ENCODE assay signal across 11 mouse cellular contexts in genomic region chr9:121666957-121667630, GRCm38 (mm10). TPM values are rescaled to one million over a fixed set of nuclear protein-coding genes. Genes with fewer than 3 reads are reported as not detected.
DNase-seq lines count a peak whose midpoint lies in the region; ATAC-seq lines count a peak whose summit lies in the region.
"Had no signal": no experiment of that assay in that cellular context is flagged by ENCODE, and none has a peak within 500 bp of the region (broad histone marks: within the 10 kb centered on the region; RNA-seq: fewer than 3 reads in every experiment).

No protein-coding gene starts in this region.

- no peaks in the 10 kb centered on the region for H3K27me3 ChIP-seq in embryonic facial prominence, embryonic 11.5 days (ENCODE audit: control insufficient read depth, insufficient read depth, low read length)
- peaks cover 50% of the 10 kb centered on the region for H3K27me3 ChIP-seq in embryonic facial prominence, embryonic 10.5 days (replicated peaks; ENCODE audit: low read depth, poor library complexity, severe bottlenecking)
- H3K27me3 ChIP-seq in midbrain, embryonic 11.5 days (ENCODE audit: control insufficient read depth, insufficient read depth, low read length) = peaks cover 6% of the 10 kb centered on the region
- H3K27me3 ChIP-seq in midbrain, embryonic 16.5 days (ENCODE audit: control insufficient read depth, insufficient read depth, low read depth, low read length) = peaks cover 3% of the 10 kb centered on the region
- 0 out of 2 replicates have a peak, but pooled peaks cover 8% of the 10 kb centered on the region for H3K27me3 ChIP-seq in hindbrain, embryonic 14.5 days (ENCODE audit: control insufficient read depth, insufficient read depth, low read length)

- no peak overlapping the region for H3K27ac ChIP-seq in embryonic facial prominence, embryonic 11.5 days (replicated peaks; ENCODE audit: low read depth, low read length)
- H3K27ac ChIP-seq in embryonic facial prominence, embryonic 10.5 days (replicated peaks) = no peak overlapping the region
- H3K27ac ChIP-seq in midbrain, embryonic 11.5 days (ENCODE audit: low read depth, low read length) = no peak overlapping the region
- no peak overlapping the region for H3K27ac ChIP-seq in midbrain, embryonic 16.5 days (ENCODE audit: low read length)
- no peak overlapping the region for H3K27ac ChIP-seq in hindbrain, embryonic 14.5 days
- H3K27ac ChIP-seq: liver, embryonic 12.5 days had no signal

- intact Hi-C loops in gastrocnemius, postnatal 14 days (cut with DNase I; ENCODE audit: low total_unique reads) = no loop called here

- DNase-seq in embryonic facial prominence, embryonic 11.5 days (ENCODE audit: low spot score) = no peak
- DNase-seq in embryonic facial prominence, embryonic 10.5 days (ENCODE audit: low spot score) = no peak
- peak; percentile 77 for DNase-seq in midbrain, embryonic 11.5 days (ENCODE audit: low spot score, missing footprints)
- DNase-seq in hindbrain, embryonic 14.5 days (ENCODE audit: low spot score) = peak; percentile 50
- DNase-seq in right cerebral cortex, postnatal 14 days = peak; percentile 60
- no peak for DNase-seq in gastrocnemius, postnatal 14 days
- no peak for DNase-seq in thymus, postnatal 36 days
- DNase-seq: kidney, adult 9 months had no signal

- 0 out of 2 replicates have a peak, but pooled peaks have one; percentile 4 for ATAC-seq in embryonic facial prominence, embryonic 11.5 days (replicated peaks; ENCODE audit: insufficient number of reproducible peaks, low FRiP score, low TSS enrichment, low read depth)
- ATAC-seq in midbrain, embryonic 11.5 days (ENCODE audit: low FRiP score) = no peak
- no peak for ATAC-seq in midbrain, embryonic 16.5 days
- ATAC-seq in hindbrain, embryonic 14.5 days (ENCODE audit: low FRiP score) = no peak
- ATAC-seq: liver, embryonic 12.5 days had no signal

- no peak overlapping the region for H3K4me2 ChIP-seq in embryonic facial prominence, embryonic 11.5 days (ENCODE audit: low read depth, low read length)
- no peak overlapping the region for H3K4me2 ChIP-seq in midbrain, embryonic 11.5 days
- H3K4me2 ChIP-seq in midbrain, embryonic 16.5 days (ENCODE audit: low read length) = no peak overlapping the region
- H3K4me2 ChIP-seq in hindbrain, embryonic 14.5 days (replicated peaks) = no peak overlapping the region
- H3K4me2 ChIP-seq: heart, embryonic 11.5 days; liver, embryonic 12.5 days had no signal

- no peaks in the 10 kb centered on the region for H3K9me3 ChIP-seq in embryonic facial prominence, embryonic 11.5 days (replicated peaks; ENCODE audit: control insufficient read depth, low read length)
- H3K9me3 ChIP-seq in embryonic facial prominence, embryonic 10.5 days = no peaks in the 10 kb centered on the region
- H3K9me3 ChIP-seq in midbrain, embryonic 11.5 days (ENCODE audit: control insufficient read depth, low read length) = no peaks in the 10 kb centered on the region
- H3K9me3 ChIP-seq in midbrain, embryonic 16.5 days (replicated peaks; ENCODE audit: control insufficient read depth, low read length, poor library complexity, severe bottlenecking) = no peaks in the 10 kb centered on the region
- H3K9me3 ChIP-seq in hindbrain, embryonic 14.5 days (ENCODE audit: control insufficient read depth, low read length) = no peaks in the 10 kb centered on the region
- H3K9me3 ChIP-seq: liver, embryonic 12.5 days had no signal

- H3K4me3 ChIP-seq in embryonic facial prominence, embryonic 11.5 days (ENCODE audit: low read depth, low read length) = no peak overlapping the region
- H3K4me3 ChIP-seq in embryonic facial prominence, embryonic 10.5 days = no peak overlapping the region
- no peak overlapping the region for H3K4me3 ChIP-seq in midbrain, embryonic 11.5 days (ENCODE audit: low read depth, low read length)
- no peak overlapping the region for H3K4me3 ChIP-seq in midbrain, embryonic 16.5 days (ENCODE audit: low read depth, low read length)
- H3K4me3 ChIP-seq in hindbrain, embryonic 14.5 days (replicated peaks; ENCODE audit: low read length) = no peak overlapping the region
- H3K4me3 ChIP-seq: liver, embryonic 12.5 days had no signal

- no peaks in the 10 kb centered on the region for H3K4me1 ChIP-seq in embryonic facial prominence, embryonic 11.5 days (ENCODE audit: control insufficient read depth, insufficient read depth, low read length)
- peaks cover 45% of the 10 kb centered on the region for H3K4me1 ChIP-seq in embryonic facial prominence, embryonic 10.5 days
- H3K4me1 ChIP-seq in midbrain, embryonic 11.5 days (ENCODE audit: control insufficient read depth, insufficient read depth, low read length) = peaks cover 18% of the 10 kb centered on the region
- H3K4me1 ChIP-seq in midbrain, embryonic 16.5 days (ENCODE audit: control insufficient read depth, insufficient read depth, low read length) = peaks cover 6% of the 10 kb centered on the region
- H3K4me1 ChIP-seq in hindbrain, embryonic 14.5 days (replicated peaks; ENCODE audit: control insufficient read depth, insufficient read depth, low read length) = peaks cover 12% of the 10 kb centered on the region; the same call in 1 of the 2 replicates

- H3K36me3 ChIP-seq in embryonic facial prominence, embryonic 11.5 days (replicated peaks; ENCODE audit: control insufficient read depth, insufficient read depth, low read depth, low read length) = no peaks in the 10 kb centered on the region
- no peaks in the 10 kb centered on the region for H3K36me3 ChIP-seq in embryonic facial prominence, embryonic 10.5 days (replicated peaks)
- no peaks in the 10 kb centered on the region for H3K36me3 ChIP-seq in midbrain, embryonic 11.5 days (ENCODE audit: control insufficient read depth, insufficient read depth, low read length)
- no peaks in the 10 kb centered on the region for H3K36me3 ChIP-seq in midbrain, embryonic 16.5 days (ENCODE audit: control insufficient read depth, insufficient read depth, low read length)
- H3K36me3 ChIP-seq in hindbrain, embryonic 14.5 days (replicated peaks; ENCODE audit: control insufficient read depth, insufficient read depth) = no peaks in the 10 kb centered on the region
- H3K36me3 ChIP-seq: liver, embryonic 12.5 days had no signal

- 71% methylated on average over 16 of the region's 16 CpGs for WGBS in embryonic facial prominence, embryonic 11.5 days
- WGBS in embryonic facial prominence, embryonic 10.5 days = 78% methylated on average over 16 of the region's 16 CpGs
- WGBS in midbrain, embryonic 11.5 days = 76% methylated on average over 16 of the region's 16 CpGs
- 70% methylated on average over 16 of the region's 16 CpGs for WGBS in midbrain, embryonic 16.5 days
- WGBS in hindbrain, embryonic 14.5 days = 40% methylated on average over 16 of the region's 16 CpGs

- no peak overlapping the region for H3K9ac ChIP-seq in embryonic facial prominence, embryonic 11.5 days (replicated peaks; ENCODE audit: low read length)
- H3K9ac ChIP-seq in midbrain, embryonic 11.5 days (ENCODE audit: low read length) = no peak overlapping the region
- no peak overlapping the region for H3K9ac ChIP-seq in midbrain, embryonic 16.5 days (ENCODE audit: low read depth, low read length)
- no peak overlapping the region for H3K9ac ChIP-seq in hindbrain, embryonic 14.5 days
- H3K9ac ChIP-seq: liver, embryonic 12.5 days had no signal

RNA-seq across cellular contexts. Expression of gene Vipr1, which starts 24.6 kb away (rescaled TPM):
- 0.08 and 0.57 TPM in 2 replicates for polyA plus RNA-seq in embryonic facial prominence, embryonic 11.5 days (2014; fragmentation: Nextera tagmentation; extraction: Ambion mirVana)
- polyA plus RNA-seq in embryonic facial prominence, embryonic 10.5 days (2016; fragmentation: Nextera tagmentation; extraction: Ambion mirVana) = 0.16 and 0.33 TPM in 2 replicates
- polyA plus RNA-seq in midbrain, embryonic 11.5 days (2014; fragmentation: Nextera tagmentation; extraction: Ambion mirVana) = 0.41 and 0.44 TPM in 2 replicates
- 0.15 and 0.53 TPM in 2 replicates for polyA plus RNA-seq in midbrain, embryonic 16.5 days (2015; fragmentation: Nextera tagmentation; extraction: Ambion mirVana)
- 0.40 and 0.59 TPM in 2 replicates for polyA plus RNA-seq in hindbrain, embryonic 14.5 days (2014; fragmentation: Nextera tagmentation; extraction: Ambion mirVana)
- total RNA-seq in gastrocnemius, postnatal 14 days (2021) = 1 to 10 TPM; 1.1 to 1.2 TPM

RNA-seq across cellular contexts. Expression of gene Lyzl4, which starts 25.2 kb away (rescaled TPM):
- not detected in 2 replicates for polyA plus RNA-seq in embryonic facial prominence, embryonic 11.5 days (2014; fragmentation: Nextera tagmentation; extraction: Ambion mirVana)
- not detected in 2 replicates for polyA plus RNA-seq in embryonic facial prominence, embryonic 10.5 days (2016; fragmentation: Nextera tagmentation; extraction: Ambion mirVana)
- 0.22 TPM in 1 of 2 replicates, not detected in the other for polyA plus RNA-seq in midbrain, embryonic 11.5 days (2014; fragmentation: Nextera tagmentation; extraction: Ambion mirVana)
- not detected in 2 replicates for polyA plus RNA-seq in midbrain, embryonic 16.5 days (2015; fragmentation: Nextera tagmentation; extraction: Ambion mirVana)
- 0.22 and 0.32 TPM in 2 replicates for polyA plus RNA-seq in hindbrain, embryonic 14.5 days (2014; fragmentation: Nextera tagmentation; extraction: Ambion mirVana)
- total RNA-seq in gastrocnemius, postnatal 14 days (2021) = under 1 TPM in 1 of 2 experiments, not detected in 1; 0.45 TPM
- polyA plus RNA-seq: heart, embryonic 11.5 days had no signal

RNA-seq across cellular contexts. Expression of gene Sec22c, which starts 38.2 kb away (rescaled TPM):
- 11.6 and 12.3 TPM in 2 replicates for polyA plus RNA-seq in embryonic facial prominence, embryonic 11.5 days (2014; fragmentation: Nextera tagmentation; extraction: Ambion mirVana)
- polyA plus RNA-seq in embryonic facial prominence, embryonic 10.5 days (2016; fragmentation: Nextera tagmentation; extraction: Ambion mirVana) = 14.9 and 17.8 TPM in 2 replicates
- 16.9 and 18.2 TPM in 2 replicates for polyA plus RNA-seq in midbrain, embryonic 11.5 days (2014; fragmentation: Nextera tagmentation; extraction: Ambion mirVana)
- 32.0 and 34.5 TPM in 2 replicates for polyA plus RNA-seq in midbrain, embryonic 16.5 days (2015; fragmentation: Nextera tagmentation; extraction: Ambion mirVana)
- polyA plus RNA-seq in hindbrain, embryonic 14.5 days (2014; fragmentation: Nextera tagmentation; extraction: Ambion mirVana) = 21.6 and 26.5 TPM in 2 replicates
- total RNA-seq in gastrocnemius, postnatal 14 days (2021) = 1 to 10 TPM; 3.1 to 6.1 TPM

RNA-seq across cellular contexts. Expression of gene Ss18l2, which starts 43.0 kb away (rescaled TPM):
- 96.0 and 109 TPM in 2 replicates for polyA plus RNA-seq in embryonic facial prominence, embryonic 11.5 days (2014; fragmentation: Nextera tagmentation; extraction: Ambion mirVana)
- 91.0 and 92.4 TPM in 2 replicates for polyA plus RNA-seq in embryonic facial prominence, embryonic 10.5 days (2016; fragmentation: Nextera tagmentation; extraction: Ambion mirVana)
- 100 and 106 TPM in 2 replicates for polyA plus RNA-seq in midbrain, embryonic 11.5 days (2014; fragmentation: Nextera tagmentation; extraction: Ambion mirVana)
- polyA plus RNA-seq in midbrain, embryonic 16.5 days (2015; fragmentation: Nextera tagmentation; extraction: Ambion mirVana) = 143 and 157 TPM in 2 replicates
- polyA plus RNA-seq in hindbrain, embryonic 14.5 days (2014; fragmentation: Nextera tagmentation; extraction: Ambion mirVana) = 171 and 213 TPM in 2 replicates
- total RNA-seq in gastrocnemius, postnatal 14 days (2021) = 10 to 100 TPM; 89.3 to 93.6 TPM

RNA-seq across cellular contexts. Expression of gene Nktr, which starts 51.9 kb away (rescaled TPM):
- polyA plus RNA-seq in embryonic facial prominence, embryonic 11.5 days (2014; fragmentation: Nextera tagmentation; extraction: Ambion mirVana) = 59.7 and 61.2 TPM in 2 replicates
- 61.2 and 62.9 TPM in 2 replicates for polyA plus RNA-seq in embryonic facial prominence, embryonic 10.5 days (2016; fragmentation: Nextera tagmentation; extraction: Ambion mirVana)
- polyA plus RNA-seq in midbrain, embryonic 11.5 days (2014; fragmentation: Nextera tagmentation; extraction: Ambion mirVana) = 61.6 and 70.4 TPM in 2 replicates
- polyA plus RNA-seq in midbrain, embryonic 16.5 days (2015; fragmentation: Nextera tagmentation; extraction: Ambion mirVana) = 45.3 and 63.1 TPM in 2 replicates
- polyA plus RNA-seq in hindbrain, embryonic 14.5 days (2014; fragmentation: Nextera tagmentation; extraction: Ambion mirVana) = 56.2 and 64.1 TPM in 2 replicates
- 10 to 100 TPM; 24.2 to 29.9 TPM for total RNA-seq in gastrocnemius, postnatal 14 days (2021)

Comparison
In these comparisons a context has a peak if more than half of its experiments do, and no peak if none do; other contexts are left out.
1. DNase-seq: peak in midbrain, embryonic 11.5 days (single experiment), hindbrain, embryonic 14.5 days (single experiment) and right cerebral cortex, postnatal 14 days (single experiment); none in embryonic facial prominence, embryonic 11.5 days (single experiment), embryonic facial prominence, embryonic 10.5 days (single experiment), gastrocnemius, postnatal 14 days (single experiment) and thymus, postnatal 36 days (0 of 2).